In genomic region chr16:17649925-17650605, GRCm38 (mm10) we compare ENCODE assay signal across 17 mouse cellular contexts. TPM values are rescaled to one million over a fixed set of nuclear protein-coding genes. Genes with fewer than 3 reads are reported as not detected.
A peak's percentile ranks its signal among the peaks of the same experiment; 100 is the strongest.
DNase-seq lines count a peak whose midpoint lies in the region; ATAC-seq lines count a peak whose summit lies in the region.
"Had no signal": no experiment of that assay in that cellular context is flagged by ENCODE, and none has a peak within 500 bp of the region (broad histone marks: within the 10 kb centered on the region; RNA-seq: fewer than 3 reads in every experiment).

No protein-coding gene starts in this region.

- peaks cover 10% of the 10 kb centered on the region for H3K4me1 ChIP-seq in limb, embryonic 12.5 days (replicated peaks)
- peaks cover 14% of the 10 kb centered on the region for H3K4me1 ChIP-seq in limb, embryonic 10.5 days

- no peak overlapping the region for H3K9ac ChIP-seq in limb, embryonic 12.5 days (replicated peaks)
- H3K9ac ChIP-seq: embryonic facial prominence, embryonic 12.5 days; kidney, embryonic 15.5 days; neural tube, embryonic 12.5 days had no signal

- 89% methylated on average over 16 of the region's 16 CpGs for WGBS in limb, embryonic 12.5 days
- WGBS in limb, embryonic 10.5 days: 87% methylated on average over 16 of the region's 16 CpGs

- 0 out of 2 replicates have a peak overlapping the region, but pooled peaks have one; percentile 23 for H3K27ac ChIP-seq in limb, embryonic 12.5 days
- H3K27ac ChIP-seq in limb, embryonic 10.5 days: no peak overlapping the region
- H3K27ac ChIP-seq: embryonic facial prominence, embryonic 12.5 days; kidney, embryonic 15.5 days; neural tube, embryonic 12.5 days had no signal

- no peak for ATAC-seq in cerebellum, adult (ENCODE audit: insufficient number of reproducible peaks, low FRiP score, low TSS enrichment)
- ATAC-seq in limb, embryonic 12.5 days (ENCODE audit: insufficient number of reproducible peaks, insufficient read depth, low FRiP score, low TSS enrichment, low read depth): no peak
- ATAC-seq: forebrain, embryonic 16.5 days had no signal

- H3K4me3 ChIP-seq in limb, embryonic 12.5 days (replicated peaks): no peak overlapping the region
- no peak overlapping the region for H3K4me3 ChIP-seq in limb, embryonic 10.5 days
- H3K4me3 ChIP-seq: embryonic facial prominence, embryonic 12.5 days; kidney, embryonic 15.5 days; neural tube, embryonic 12.5 days had no signal

- H3K4me2 ChIP-seq in limb, embryonic 12.5 days: no peak overlapping the region
- H3K4me2 ChIP-seq: embryonic facial prominence, embryonic 12.5 days; kidney, embryonic 15.5 days; liver, embryonic 11.5 days; neural tube, embryonic 12.5 days had no signal

- H3K27me3 ChIP-seq in limb, embryonic 12.5 days: no peaks in the 10 kb centered on the region
- no peaks in the 10 kb centered on the region for H3K27me3 ChIP-seq in limb, embryonic 10.5 days (ENCODE audit: low read depth, poor library complexity, severe bottlenecking)
- H3K27me3 ChIP-seq: embryonic facial prominence, embryonic 12.5 days; kidney, embryonic 15.5 days; neural tube, embryonic 12.5 days had no signal

- H3K36me3 ChIP-seq in limb, embryonic 12.5 days: peaks cover 67% of the 10 kb centered on the region
- peaks cover 74% of the 10 kb centered on the region for H3K36me3 ChIP-seq in limb, embryonic 10.5 days

- DNase-seq in cerebellum, adult 11-12 months: peak; percentile 59
- DNase-seq in limb, embryonic 10.5 days (ENCODE audit: low spot score): no peak
- DNase-seq in ZHBTc4 (ENCODE audit: low read depth, low spot score): peak; percentile 61
- peak; percentile 55 for DNase-seq in layer of hippocampus, adult 9-11 months
- no peak for DNase-seq in B cell, adult 2 months
- no peak for DNase-seq in kidney, adult 11 months
- DNase-seq: heart, adult 18-20 months; heart, postnatal 4 days; lung, adult 2 months; lung, postnatal 36 days had no signal

- no peaks in the 10 kb centered on the region for H3K9me3 ChIP-seq in limb, embryonic 12.5 days
- H3K9me3 ChIP-seq in limb, embryonic 10.5 days (replicated peaks): no peaks in the 10 kb centered on the region
- H3K9me3 ChIP-seq: embryonic facial prominence, embryonic 12.5 days; kidney, embryonic 15.5 days; neural tube, embryonic 12.5 days had no signal

RNA-seq across cellular contexts. Expression of gene Ccdc74a, which starts 3.8 kb away (rescaled TPM):
- 8.2 and 11.9 TPM in 2 replicates for polyA plus RNA-seq in limb, embryonic 12.5 days (2016; fragmentation: Nextera tagmentation; extraction: Ambion mirVana)
- polyA plus RNA-seq in limb, embryonic 10.5 days (2016; fragmentation: Nextera tagmentation; extraction: Ambion mirVana): 6.0 and 8.7 TPM in 2 replicates

RNA-seq across cellular contexts. Expression of gene Smpd4, which starts 30.9 kb away (rescaled TPM):
- polyA plus RNA-seq in limb, embryonic 12.5 days (2016; fragmentation: Nextera tagmentation; extraction: Ambion mirVana): 50.6 and 52.1 TPM in 2 replicates
- polyA plus RNA-seq in limb, embryonic 10.5 days (2016; fragmentation: Nextera tagmentation; extraction: Ambion mirVana): 74.3 and 74.4 TPM in 2 replicates

Comparison
In these comparisons a context has a peak if more than half of its experiments do, and no peak if none do; other contexts are left out.
1. DNase-seq: peak in cerebellum, adult 11-12 months (single experiment), ZHBTc4 (single experiment) and layer of hippocampus, adult 9-11 months (single experiment); none in limb, embryonic 10.5 days (single experiment), B cell, adult 2 months (0 of 2) and kidney, adult 11 months (single experiment).